ENCODE assay signal across 12 mouse cellular contexts in the genomic region with DNA sequence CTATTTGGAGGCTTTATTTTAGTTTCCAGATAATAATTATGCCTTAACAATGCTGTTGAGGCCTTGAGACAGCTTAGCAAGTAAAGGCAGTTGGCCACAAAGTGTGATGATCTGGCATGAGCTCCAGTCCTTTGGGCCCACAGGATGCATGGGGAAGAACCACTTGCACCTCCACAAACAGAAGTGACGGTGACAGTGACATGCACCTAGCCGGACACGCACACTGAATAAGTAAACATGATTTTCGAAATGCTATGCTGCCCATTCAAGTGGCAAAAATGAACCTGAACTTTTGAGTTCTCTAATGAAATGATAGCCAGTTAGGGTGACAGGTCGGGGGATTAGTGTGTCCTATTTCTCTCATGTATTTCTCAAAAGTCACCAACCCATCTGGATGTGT. TPM values are rescaled to one million over a fixed set of nuclear protein-coding genes. Genes with fewer than 3 reads are reported as not detected.
DNase-seq lines count a peak whose midpoint lies in the region; ATAC-seq and TF ChIP-seq lines count a peak whose summit lies in the region.
"Had no signal": no experiment of that assay in that cellular context is flagged by ENCODE, and none has a peak within 500 bp of the region (broad histone marks: within the 10 kb centered on the region; RNA-seq: fewer than 3 reads in every experiment).

No protein-coding gene starts in this region.

- no peaks in the 10 kb centered on the region for H3K36me3 ChIP-seq in forebrain, embryonic 14.5 days (ENCODE audit: control insufficient read depth, insufficient read depth, low read length)
- no peaks in the 10 kb centered on the region for H3K36me3 ChIP-seq in forebrain, postnatal 0 days (ENCODE audit: insufficient read depth)
- H3K36me3 ChIP-seq in kidney, embryonic 16.5 days (ENCODE audit: insufficient read depth, low read length): no peaks in the 10 kb centered on the region
- peaks cover 10% of the 10 kb centered on the region; the same call in 1 of the 2 replicates for H3K36me3 ChIP-seq in heart, embryonic 16.5 days (ENCODE audit: control insufficient read depth, insufficient read depth)
- no peaks in the 10 kb centered on the region for H3K36me3 ChIP-seq in neural tube, embryonic 13.5 days
- H3K36me3 ChIP-seq: limb, embryonic 10.5 days had no signal

- no peak for ATAC-seq in forebrain, embryonic 14.5 days
- no peak for ATAC-seq in forebrain, postnatal 0 days
- ATAC-seq in kidney, embryonic 16.5 days (ENCODE audit: low FRiP score, low TSS enrichment): no peak
- ATAC-seq in heart, embryonic 16.5 days (replicated peaks; ENCODE audit: extremely low read depth, insufficient read depth, low FRiP score): no peak
- no peak for ATAC-seq in neural tube, embryonic 13.5 days (ENCODE audit: low read depth)
- ATAC-seq: liver, postnatal 0 days had no signal

- H3K9ac ChIP-seq in forebrain, embryonic 14.5 days (ENCODE audit: low read length): no peak overlapping the region
- no peak overlapping the region for H3K9ac ChIP-seq in forebrain, postnatal 0 days
- H3K9ac ChIP-seq in kidney, embryonic 16.5 days (replicated peaks; ENCODE audit: low read length): no peak overlapping the region
- peak overlapping the region; percentile 83 for H3K9ac ChIP-seq in heart, embryonic 16.5 days (ENCODE audit: low read length)
- peak overlapping the region; percentile 49 for H3K9ac ChIP-seq in neural tube, embryonic 13.5 days
- H3K9ac ChIP-seq: liver, postnatal 0 days had no signal

- no peak for TF ChIP-seq CTCF in forebrain, postnatal 0 days (IDR thresholded peaks at IDR 0.05; ENCODE audit: low read depth)

- peaks cover 16% of the 10 kb centered on the region for H3K4me1 ChIP-seq in forebrain, embryonic 14.5 days (ENCODE audit: control insufficient read depth, insufficient read depth, low read length)
- H3K4me1 ChIP-seq in forebrain, postnatal 0 days (ENCODE audit: insufficient read depth): peaks cover 11% of the 10 kb centered on the region; the same call in 1 of the 2 replicates
- peaks cover 25% of the 10 kb centered on the region for H3K4me1 ChIP-seq in kidney, embryonic 16.5 days (ENCODE audit: insufficient read depth, low read length)
- 0 out of 2 replicates have a peak, but pooled peaks cover 2% of the 10 kb centered on the region for H3K4me1 ChIP-seq in heart, embryonic 16.5 days (ENCODE audit: control insufficient read depth, insufficient read depth, low read length)
- H3K4me1 ChIP-seq in neural tube, embryonic 13.5 days (replicated peaks): peaks cover 27% of the 10 kb centered on the region

- H3K9me3 ChIP-seq in forebrain, embryonic 14.5 days (replicated peaks; ENCODE audit: control insufficient read depth, low read length): no peaks in the 10 kb centered on the region
- H3K9me3 ChIP-seq in forebrain, postnatal 0 days (ENCODE audit: low read length): no peaks in the 10 kb centered on the region
- no peaks in the 10 kb centered on the region for H3K9me3 ChIP-seq in kidney, embryonic 16.5 days (ENCODE audit: low read length)
- H3K9me3 ChIP-seq in heart, embryonic 16.5 days (replicated peaks; ENCODE audit: control insufficient read depth, low read length): no peaks in the 10 kb centered on the region
- H3K9me3 ChIP-seq in neural tube, embryonic 13.5 days: no peaks in the 10 kb centered on the region
- H3K9me3 ChIP-seq: limb, embryonic 10.5 days; megakaryocyte, embryonic 14.5 days had no signal

- H3K4me3 ChIP-seq in forebrain, embryonic 14.5 days (ENCODE audit: low read depth, low read length): peak overlapping the region; percentile 56; the same call in 1 of the 2 replicates
- no peak overlapping the region for H3K4me3 ChIP-seq in forebrain, postnatal 0 days (ENCODE audit: low read depth, low read length)
- H3K4me3 ChIP-seq in kidney, embryonic 16.5 days (ENCODE audit: low read length): peak overlapping the region; percentile 64; the same call in 1 of the 2 replicates
- H3K4me3 ChIP-seq in heart, embryonic 16.5 days (ENCODE audit: low read length): peak overlapping the region; percentile 70
- peak overlapping the region; percentile 65 for H3K4me3 ChIP-seq in neural tube, embryonic 13.5 days
- H3K4me3 ChIP-seq: limb, embryonic 10.5 days; megakaryocyte, embryonic 14.5 days had no signal

- peaks cover 36% of the 10 kb centered on the region for H3K27me3 ChIP-seq in forebrain, embryonic 14.5 days (replicated peaks; ENCODE audit: control insufficient read depth, insufficient read depth, low read length)
- peaks cover 19% of the 10 kb centered on the region for H3K27me3 ChIP-seq in forebrain, postnatal 0 days (ENCODE audit: insufficient read depth, low read length)
- peaks cover 3% of the 10 kb centered on the region; the same call in 1 of the 2 replicates for H3K27me3 ChIP-seq in kidney, embryonic 16.5 days (ENCODE audit: insufficient read depth, low read length)
- no peaks in the 10 kb centered on the region for H3K27me3 ChIP-seq in heart, embryonic 16.5 days (ENCODE audit: control insufficient read depth, insufficient read depth, low read length)
- H3K27me3 ChIP-seq in neural tube, embryonic 13.5 days: peaks cover 45% of the 10 kb centered on the region

- peak overlapping the region; percentile 80 for H3K4me2 ChIP-seq in forebrain, embryonic 14.5 days (ENCODE audit: low read length)
- no peak overlapping the region for H3K4me2 ChIP-seq in forebrain, postnatal 0 days (ENCODE audit: low read depth)
- H3K4me2 ChIP-seq in kidney, embryonic 16.5 days (replicated peaks; ENCODE audit: low read depth, low read length): peak overlapping the region; percentile 93
- H3K4me2 ChIP-seq in heart, embryonic 16.5 days (ENCODE audit: low read depth, low read length): peak overlapping the region; percentile 66
- H3K4me2 ChIP-seq in neural tube, embryonic 13.5 days: peak overlapping the region; percentile 80

- DNase-seq in forebrain, embryonic 14.5 days (ENCODE audit: low spot score): no peak
- DNase-seq in forebrain, postnatal 0 days: no peak
- DNase-seq in kidney, postnatal 10 days: no peak
- no peak for DNase-seq in ovary, postnatal 10 days (ENCODE audit: low spot score)
- DNase-seq in layer of hippocampus, postnatal 14 days (ENCODE audit: low spot score in 2 of 2): no peak
- DNase-seq: B cell, adult 2 months; liver, postnatal 0 days had no signal

- no peak overlapping the region for H3K27ac ChIP-seq in forebrain, embryonic 14.5 days (ENCODE audit: low read depth, low read length)
- no peak overlapping the region for H3K27ac ChIP-seq in forebrain, postnatal 0 days (ENCODE audit: low read depth, low read length)
- H3K27ac ChIP-seq in kidney, embryonic 16.5 days (ENCODE audit: low read length): no peak overlapping the region
- peak overlapping the region; percentile 95 for H3K27ac ChIP-seq in heart, embryonic 16.5 days (ENCODE audit: low read length)
- no peak overlapping the region for H3K27ac ChIP-seq in neural tube, embryonic 13.5 days (replicated peaks)
- H3K27ac ChIP-seq: limb, embryonic 10.5 days had no signal

- 78% methylated on average over 5 of the region's 5 CpGs for WGBS in forebrain, embryonic 14.5 days
- 76% methylated on average over 5 of the region's 5 CpGs for WGBS in forebrain, postnatal 0 days
- 57% methylated on average over 5 of the region's 5 CpGs for WGBS in kidney, embryonic 16.5 days
- 38% methylated on average over 5 of the region's 5 CpGs for WGBS in heart, embryonic 16.5 days
- WGBS in neural tube, embryonic 13.5 days: 82% methylated on average over 5 of the region's 5 CpGs

RNA-seq across cellular contexts. Expression of a gene that starts 1.8 kb away (rescaled TPM):
- 3.1 and 3.6 TPM in 2 replicates for polyA plus RNA-seq in forebrain, embryonic 14.5 days (2014; fragmentation: Nextera tagmentation; extraction: Ambion mirVana)
- total RNA-seq in forebrain, postnatal 0 days (2014; rRNA removed): 5.5 and 7.7 TPM in 2 replicates
- polyA plus RNA-seq in forebrain, postnatal 0 days (2015; fragmentation: Nextera tagmentation; extraction: Ambion mirVana): 2.0 and 2.7 TPM in 2 replicates
- polyA plus RNA-seq in kidney, embryonic 16.5 days (2015; fragmentation: Nextera tagmentation; extraction: Ambion mirVana): 5.7 and 6.0 TPM in 2 replicates
- polyA plus RNA-seq in heart, embryonic 16.5 days (2015; fragmentation: Nextera tagmentation; extraction: Ambion mirVana): 49.0 and 50.1 TPM in 2 replicates
- 15.1 and 15.7 TPM in 2 replicates for polyA plus RNA-seq in neural tube, embryonic 13.5 days (2015; fragmentation: Nextera tagmentation; extraction: Ambion mirVana)
- total RNA-seq in layer of hippocampus, postnatal 14 days (2021): 1 to 10 TPM; 5.5 to 6.9 TPM

RNA-seq across cellular contexts. Expression of a gene that starts 37.7 kb away (rescaled TPM):
- 7.1 and 10.3 TPM in 2 replicates for polyA plus RNA-seq in forebrain, embryonic 14.5 days (2014; fragmentation: Nextera tagmentation; extraction: Ambion mirVana)
- total RNA-seq in forebrain, postnatal 0 days (2014; rRNA removed): 21.1 and 22.7 TPM in 2 replicates
- 9.2 and 19.1 TPM in 2 replicates for polyA plus RNA-seq in forebrain, postnatal 0 days (2015; fragmentation: Nextera tagmentation; extraction: Ambion mirVana)
- 16.9 and 17.5 TPM in 2 replicates for polyA plus RNA-seq in kidney, embryonic 16.5 days (2015; fragmentation: Nextera tagmentation; extraction: Ambion mirVana)
- 5.9 and 7.7 TPM in 2 replicates for polyA plus RNA-seq in heart, embryonic 16.5 days (2015; fragmentation: Nextera tagmentation; extraction: Ambion mirVana)
- 16.1 and 18.4 TPM in 2 replicates for polyA plus RNA-seq in neural tube, embryonic 13.5 days (2015; fragmentation: Nextera tagmentation; extraction: Ambion mirVana)
- 100 to 1,000 TPM in 1 of 2 experiments, 10 to 100 TPM in 1; 92.7 to 102 TPM for total RNA-seq in layer of hippocampus, postnatal 14 days (2021)

Comparison
In these comparisons a context has a peak if more than half of its experiments do, and no peak if none do; other contexts are left out.
1. H3K9ac ChIP-seq: peak in heart, embryonic 16.5 days (single experiment) and neural tube, embryonic 13.5 days (single experiment); none in forebrain, embryonic 14.5 days (single experiment), forebrain, postnatal 0 days (single experiment) and kidney, embryonic 16.5 days (single experiment).